Mouse (Mus musculus) CD4-positive helper T cell, adult 2 months (primary cell): ENCODE measurements at regions not wholly inside any gene's neighbourhood (a gene's known extent, or its start where the extent isn't known, plus 50 kb on each side); places are given as distances from the start of the nearest gene placed in this dataset.

Experiments
- DNase-seq: peaks from one replicate; pipeline ENCODE4 v3.0.0-alpha.2; 2012; ENCODE audit warnings: low read depth, missing footprints, low spot score

- no peak for DNase-seq
Observed at GRCm38 (mm10) chr7:83245867-83246266, 338.9 kb upstream of the Tmc3 start.

- DNase-seq = no peak
Observed at GRCm38 (mm10) chr7:83251995-83252563, 332.6 kb upstream of the Tmc3 start.

GRCm38 (mm10) chr7:83253001-83253400 lies 331.7 kb upstream of the Tmc3 start:
- no peak for DNase-seq

- no peak for DNase-seq
Observed at GRCm38 (mm10) chr7:83253432-83253831, 331.3 kb upstream of the Tmc3 start.

GRCm38 (mm10) chr7:83254411-83254810 lies 330.3 kb upstream of the Tmc3 start:
- no peak for DNase-seq

- DNase-seq = no peak
Observed at GRCm38 (mm10) chr7:83256236-83256784, 328.4 kb upstream of the Tmc3 start.

- DNase-seq = no peak
Observed at GRCm38 (mm10) chr7:83258363-83258916, 326.3 kb upstream of the Tmc3 start.

GRCm38 (mm10) chr7:83261489-83261888 lies 323.2 kb upstream of the Tmc3 start:
- peak; percentile 6 for DNase-seq

GRCm38 (mm10) chr7:83289915-83290773 lies 294.6 kb upstream of the Tmc3 start:
- no peak for DNase-seq

- no peak for DNase-seq
Observed at GRCm38 (mm10) chr7:83307112-83307511, 277.6 kb upstream of the Tmc3 start.

GRCm38 (mm10) chr7:83312172-83312571 lies 272.6 kb upstream of the Tmc3 start:
- DNase-seq = no peak

GRCm38 (mm10) chr7:83329809-83330412 lies 254.8 kb upstream of the Tmc3 start:
- DNase-seq = no peak

GRCm38 (mm10) chr7:83347103-83347754 lies 237.5 kb upstream of the Tmc3 start:
- no peak for DNase-seq

- no peak for DNase-seq
Observed at GRCm38 (mm10) chr7:83369191-83369590, 215.5 kb upstream of the Tmc3 start.

- DNase-seq = no peak
Observed at GRCm38 (mm10) chr7:83369605-83370004, 215.1 kb upstream of the Tmc3 start.

GRCm38 (mm10) chr7:83376826-83377225 lies 207.9 kb upstream of the Tmc3 start:
- DNase-seq = no peak

GRCm38 (mm10) chr7:83381381-83382181 lies 203.1 kb upstream of the Tmc3 start:
- no peak for DNase-seq

GRCm38 (mm10) chr7:83382803-83383363 lies 201.8 kb upstream of the Tmc3 start:
- no peak for DNase-seq

- DNase-seq = no peak
Observed at GRCm38 (mm10) chr7:83391388-83391787, 193.3 kb upstream of the Tmc3 start.

- DNase-seq = no peak
Observed at GRCm38 (mm10) chr7:83392181-83392580, 192.5 kb upstream of the Tmc3 start.
